Mouse (Mus musculus): ENCODE measurements around the gene Lrfn5.

The Lrfn5 gene

GRCm38 (mm10) chr12:61522829-61523370, at the start of gene Lrfn5:
Lrfn5 (plus strand) TSS chr12:61523150.
- peak; percentile 50 to 61 for DNase-seq (ENCODE audit: low spot score in 2 of 2)

- DNase-seq (ENCODE audit: low spot score in 2 of 2) = peak; percentile 28 to 48
These were observed 1.3 kb upstream of the Lrfn5 start for GRCm38 (mm10) chr12:61521501-61522147.

GRCm38 (mm10) chr12:61522148-61522828, 662 bp upstream of the Lrfn5 start:
- DNase-seq (ENCODE audit: low spot score in 2 of 2) = no peak

- peak in 1 of 2 experiments; percentile 21 for DNase-seq (ENCODE audit: low spot score in 2 of 2)
These were observed 757 bp downstream of the Lrfn5 start for GRCm38 (mm10) chr12:61523631-61524182.

- peak; percentile 35 to 39 for DNase-seq (ENCODE audit: low spot score in 2 of 2)
These were observed 1.3 kb downstream of the Lrfn5 start for GRCm38 (mm10) chr12:61524183-61524651.

- DNase-seq (ENCODE audit: low spot score in 2 of 2) = peak; percentile 56 to 64
These were observed 3.2 kb downstream of the Lrfn5 start for GRCm38 (mm10) chr12:61526199-61526598.

- no peak for DNase-seq (ENCODE audit: low spot score in 2 of 2)
These were observed 57.0 kb downstream of the Lrfn5 start for GRCm38 (mm10) chr12:61579949-61580348.

- DNase-seq (ENCODE audit: low spot score in 2 of 2) = no peak
These were observed 77.4 kb downstream of the Lrfn5 start for GRCm38 (mm10) chr12:61600305-61600704.

- no peak for DNase-seq (ENCODE audit: low spot score in 2 of 2)
These were observed 84.9 kb downstream of the Lrfn5 start for GRCm38 (mm10) chr12:61607871-61608270.

- DNase-seq (ENCODE audit: low spot score in 2 of 2) = no peak
These were observed 87.1 kb downstream of the Lrfn5 start for GRCm38 (mm10) chr12:61610081-61610480.

- DNase-seq (ENCODE audit: low spot score in 2 of 2) = no peak
These were observed 101.6 kb downstream of the Lrfn5 start for GRCm38 (mm10) chr12:61624532-61624931.

GRCm38 (mm10) chr12:61654380-61654779, 131.4 kb downstream of the Lrfn5 start:
- DNase-seq (ENCODE audit: low spot score in 2 of 2) = no peak

- no peak for DNase-seq (ENCODE audit: low spot score in 2 of 2)
These were observed 200.2 kb downstream of the Lrfn5 start for GRCm38 (mm10) chr12:61723158-61723557.

GRCm38 (mm10) chr12:61807073-61807605, 284.2 kb downstream of the Lrfn5 start:
- DNase-seq (ENCODE audit: low spot score in 2 of 2) = no peak

GRCm38 (mm10) chr12:61823601-61824000, 300.7 kb downstream of the Lrfn5 start:
- no peak for DNase-seq (ENCODE audit: low spot score in 2 of 2)

- DNase-seq (ENCODE audit: low spot score in 2 of 2) = no peak
These were observed 303.4 kb downstream of the Lrfn5 start for GRCm38 (mm10) chr12:61826311-61826710.

- no peak for DNase-seq (ENCODE audit: low spot score in 2 of 2)
These were observed 319.8 kb downstream of the Lrfn5 start for GRCm38 (mm10) chr12:61842599-61843291.

- no peak for DNase-seq (ENCODE audit: low spot score in 2 of 2)
These were observed 331.2 kb downstream of the Lrfn5 start for GRCm38 (mm10) chr12:61854183-61854582.

Data from frontal cortex, postnatal 25 days (tissue).